Mouse (Mus musculus) erythroid progenitor cell, adult 5-6 weeks (primary cell): ENCODE measurements around the gene Filip1l. TPM values are rescaled to one million over a fixed set of nuclear protein-coding genes. Genes with fewer than 3 reads are reported as not detected.
"Not testable (repeated sequence)": the region's sequence is repeated elsewhere in the genome, so short reads cannot be mapped to it uniquely, and the experiment has no call there.

Experiments used
- ATAC-seq: replicated peaks from 2 replicates; pipeline ENCODE4 v1.8.0; 2016; ENCODE audit warnings: moderate number of reproducible peaks, mild to moderate bottlenecking, moderate TSS enrichment, inconsistent platforms; ENCODE audit not compliant: poor library complexity, low FRiP score, severe bottlenecking
- total RNA-seq, 2 experiments: library from RNA; stranded (forward) in 1 of 2; stranded (reverse) in 1 of 2; fragments of 150-400 nt in 1 of 2; fragments of 186-747, 209-891 nt in 1 of 2; gene quantifications; 2 replicates each; pipeline versions ENCODE4 v1.2.3 to v1.2.4; 2015 to 2017; ENCODE audit warnings: low replicate concordance in 2 of 2

The Filip1l gene
- total RNA-seq, 2 experiments from 2014 or later: 6.1 to 13.4 TPM

GRCm38 (mm10) chr16:57349689-57350088, 3.2 kb upstream of the Filip1l start:
- no peak for ATAC-seq

GRCm38 (mm10) chr16:57353166-57353721, 351 bp downstream of the Filip1l start:
- ATAC-seq: no peak

DNA sequence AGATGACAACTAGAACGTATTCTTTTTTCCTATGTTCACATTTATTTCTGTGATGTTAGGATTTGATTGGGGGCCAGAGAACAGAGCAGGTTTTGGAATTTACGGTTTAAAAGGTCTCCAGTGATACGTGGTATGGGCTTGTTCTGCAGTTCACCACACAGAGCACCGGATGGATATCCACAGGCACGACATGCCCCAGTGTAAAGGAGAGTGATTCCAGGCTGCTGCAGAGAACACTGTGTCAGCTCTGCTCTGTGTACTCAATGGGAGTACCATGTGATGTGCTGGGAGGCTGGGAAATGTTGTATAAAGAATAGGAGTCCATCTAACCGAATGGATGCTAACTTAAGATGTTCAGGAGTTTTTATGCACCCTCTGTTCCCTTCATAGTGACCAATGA, 1.0 kb downstream of the Filip1l start:
- no peak for ATAC-seq

DNA sequence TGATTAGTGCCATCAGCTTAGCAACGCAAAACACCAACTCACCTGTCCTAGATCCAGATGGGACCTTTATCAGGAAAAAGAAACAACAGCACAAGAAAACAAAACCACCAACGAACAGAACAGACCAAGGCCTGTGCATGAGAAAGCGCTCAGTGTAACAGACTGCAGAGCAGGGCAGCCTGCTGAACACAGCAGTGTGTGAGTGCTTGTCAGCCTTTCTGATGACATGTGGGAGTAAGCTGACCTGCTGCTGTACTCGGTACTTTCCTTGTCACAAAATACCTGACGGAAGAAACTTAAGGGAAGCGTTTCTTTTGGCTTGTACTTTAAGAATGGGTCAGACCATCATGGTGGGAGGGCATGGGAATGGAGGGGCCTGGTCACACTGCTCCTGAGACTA, 3.6 kb downstream of the Filip1l start:
- no peak for ATAC-seq

DNA sequence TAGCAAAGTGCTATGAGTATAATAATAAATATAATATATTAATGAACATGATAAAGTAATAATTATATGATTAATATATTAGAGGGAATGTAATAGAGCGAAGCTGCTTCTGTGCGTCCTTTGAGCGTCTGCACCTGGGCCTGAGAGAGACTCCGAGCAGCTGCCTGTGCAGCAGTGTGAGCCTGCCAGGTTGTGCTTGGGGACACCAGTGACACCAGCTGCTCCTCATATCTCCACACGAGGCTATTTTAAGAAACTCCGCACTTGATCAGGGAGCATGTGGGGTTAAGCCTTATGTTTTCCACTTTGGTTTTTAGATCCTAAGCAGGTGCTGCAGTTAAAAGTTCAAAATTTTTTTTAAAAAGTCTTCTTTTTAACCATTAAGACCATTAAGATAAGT, 4.1 kb downstream of the Filip1l start:
- ATAC-seq: no peak

DNA sequence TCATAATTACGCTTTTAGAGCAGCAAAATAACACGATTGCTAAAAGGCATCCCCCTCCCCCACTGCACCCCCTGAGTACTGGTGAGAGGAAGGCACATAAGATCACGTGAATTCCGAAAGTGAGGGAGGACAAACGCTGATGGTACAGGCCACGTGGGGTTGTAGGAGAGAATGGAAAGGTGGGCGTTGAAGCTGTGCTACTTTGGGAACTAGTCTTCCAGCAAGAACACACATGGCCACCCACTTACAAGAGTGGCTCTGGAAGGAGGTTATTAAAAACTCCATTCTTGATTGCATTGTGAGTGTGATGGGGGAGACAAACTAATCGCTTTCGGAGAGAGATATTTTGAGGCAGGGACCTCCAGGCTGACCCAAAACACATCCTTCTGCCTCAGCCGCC, 6.4 kb downstream of the Filip1l start:
- no peak for ATAC-seq

GRCm38 (mm10) chr16:57360785-57361184, 7.9 kb downstream of the Filip1l start:
- ATAC-seq: no peak

GRCm38 (mm10) chr16:57362679-57363401, 9.9 kb downstream of the Filip1l start:
- ATAC-seq: no peak

DNA sequence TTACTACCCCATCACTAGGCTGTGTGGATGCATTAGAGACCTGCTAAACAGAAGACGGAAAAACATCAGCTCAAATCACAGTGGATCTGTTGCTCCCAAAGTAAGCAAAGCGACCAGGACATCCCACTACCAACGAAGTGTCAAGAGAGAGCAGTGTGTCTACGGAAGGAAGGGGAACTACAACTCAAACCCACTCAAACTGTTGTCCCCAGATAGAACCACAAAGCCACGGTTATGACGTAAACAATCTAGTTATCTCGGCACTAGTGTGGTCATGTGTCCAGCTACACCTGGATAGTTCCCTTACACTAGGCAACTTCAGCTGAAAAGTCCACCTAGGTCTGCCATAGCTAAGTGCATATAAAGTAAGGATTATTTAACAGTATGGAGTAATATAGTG, 11.6 kb downstream of the Filip1l start:
- no peak for ATAC-seq

DNA sequence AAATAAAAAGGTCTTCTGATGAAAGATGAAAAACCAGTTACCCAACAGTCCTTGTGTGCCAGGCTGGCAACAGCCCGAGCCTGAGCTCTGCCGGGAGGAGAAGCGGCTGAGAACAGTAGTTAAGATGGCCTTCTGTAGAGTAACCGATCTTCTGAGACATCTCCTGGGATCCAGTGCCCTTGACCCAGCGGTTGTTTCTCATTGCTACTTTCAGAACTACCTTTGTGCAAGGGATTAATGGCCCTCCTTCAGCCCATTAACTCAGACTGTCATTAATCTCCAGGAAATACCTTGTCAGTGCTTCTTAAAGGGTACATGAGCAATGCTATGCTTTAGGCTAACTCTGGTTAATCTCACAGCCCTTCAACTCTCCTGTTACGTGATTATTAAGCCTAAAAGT, 13.2 kb downstream of the Filip1l start:
- ATAC-seq: no peak

DNA sequence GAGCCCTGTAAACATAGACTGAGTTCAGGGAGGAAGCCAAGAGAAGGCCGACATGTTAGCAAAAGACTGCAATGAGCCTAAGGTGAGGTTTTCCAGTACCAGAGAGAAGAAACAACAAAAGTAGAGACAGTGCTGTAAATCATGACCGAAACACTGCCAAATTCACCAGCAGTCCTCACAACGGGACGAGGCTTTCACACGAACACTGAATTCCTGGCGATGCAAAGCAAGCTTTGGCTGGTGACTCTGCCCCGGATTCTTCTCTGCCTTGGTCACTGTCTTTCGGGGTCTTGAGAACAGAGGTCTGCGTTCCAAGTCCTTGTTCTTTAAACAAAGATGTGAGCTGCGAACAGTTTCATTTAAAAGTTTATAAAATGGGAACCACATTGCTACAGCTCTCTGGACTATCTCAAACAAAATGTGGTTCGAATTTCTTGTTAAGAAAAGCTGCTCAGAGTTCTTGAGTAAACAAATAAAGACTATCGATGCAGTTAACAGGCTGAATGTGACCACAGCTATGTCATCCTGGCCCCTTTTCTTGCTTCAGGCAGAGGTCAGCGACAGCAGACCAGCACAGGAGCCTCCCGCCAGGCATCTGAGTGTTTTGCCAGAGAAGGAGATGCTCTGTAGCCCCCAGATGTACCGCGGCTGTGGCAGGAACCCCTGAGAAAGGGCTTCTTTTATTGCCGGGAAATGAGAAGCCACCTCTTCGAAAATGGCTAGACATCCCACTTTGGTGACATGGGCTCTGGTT, 14.2 kb downstream of the Filip1l start:
- no peak for ATAC-seq

- no peak for ATAC-seq
These were observed 17.1 kb downstream of the Filip1l start for GRCm38 (mm10) chr16:57369846-57370496.

GRCm38 (mm10) chr16:57372156-57372555, 19.3 kb downstream of the Filip1l start:
- ATAC-seq: no peak

GRCm38 (mm10) chr16:57375248-57375837, 22.4 kb downstream of the Filip1l start:
- ATAC-seq: no peak

DNA sequence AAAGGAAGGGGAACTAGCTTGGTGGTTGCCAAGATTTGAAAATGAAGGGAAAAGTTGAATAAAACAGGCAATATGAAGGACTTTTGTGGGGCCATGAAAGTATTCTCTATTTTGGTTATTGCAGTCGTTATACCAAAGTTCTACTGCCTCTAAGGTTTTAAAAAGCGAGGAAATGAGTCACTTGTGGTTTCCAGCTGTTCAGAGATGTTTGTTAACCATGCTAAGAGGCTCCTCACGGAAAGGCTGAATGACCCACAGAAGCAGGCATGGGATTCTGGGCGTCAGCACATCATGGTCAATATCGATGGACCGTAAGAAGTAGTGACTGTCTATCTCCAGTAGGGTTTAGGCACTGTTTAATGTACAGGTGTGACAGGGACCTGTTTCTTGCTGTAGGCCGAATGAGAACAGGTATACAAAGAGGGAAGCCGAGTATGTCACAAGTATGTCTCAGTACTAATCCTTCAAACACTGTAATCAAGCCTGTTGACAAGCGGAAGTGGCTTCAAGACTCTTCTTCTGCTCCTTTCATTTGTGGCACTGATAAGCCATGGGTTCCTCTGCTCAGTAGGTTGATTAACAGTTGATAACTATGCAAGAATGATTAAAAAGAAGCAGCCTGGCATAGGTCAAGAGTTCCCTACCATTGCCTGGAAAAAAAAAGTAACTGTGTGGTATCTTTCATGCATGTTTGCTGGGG, 25.9 kb downstream of the Filip1l start:
- no peak for ATAC-seq

DNA sequence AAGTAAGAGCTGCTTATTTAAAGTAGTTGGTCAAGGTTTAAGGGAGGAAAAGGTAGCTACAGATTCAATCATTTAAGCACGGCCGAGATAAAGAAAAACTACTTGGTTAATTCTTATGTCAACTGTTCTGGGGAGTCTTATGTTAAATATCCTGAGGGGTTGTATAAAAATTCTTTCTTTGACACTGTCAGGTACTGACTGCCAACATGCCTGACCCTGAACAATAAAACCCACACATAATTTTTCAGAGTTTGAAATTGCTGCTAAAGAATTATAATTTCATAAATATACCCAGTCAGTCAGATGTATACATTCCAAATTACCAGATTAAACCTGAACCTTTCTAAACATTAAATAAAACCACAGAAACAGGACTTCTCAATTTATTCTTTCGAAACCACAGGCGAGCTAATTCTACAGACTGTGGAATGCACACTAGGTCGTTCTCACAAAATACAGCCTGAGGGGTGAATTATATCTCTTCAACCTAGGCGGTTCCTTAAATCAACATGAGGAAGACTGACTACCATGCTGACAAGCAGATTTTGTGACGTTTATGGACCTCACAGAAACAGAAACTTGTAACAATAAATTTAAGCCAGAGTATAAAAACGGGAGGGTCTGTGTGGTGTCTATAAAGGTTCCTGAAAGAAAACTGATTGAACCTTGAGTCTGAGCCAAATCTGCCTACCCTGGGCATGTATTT, 30.5 kb downstream of the Filip1l start:
- ATAC-seq: no peak

DNA sequence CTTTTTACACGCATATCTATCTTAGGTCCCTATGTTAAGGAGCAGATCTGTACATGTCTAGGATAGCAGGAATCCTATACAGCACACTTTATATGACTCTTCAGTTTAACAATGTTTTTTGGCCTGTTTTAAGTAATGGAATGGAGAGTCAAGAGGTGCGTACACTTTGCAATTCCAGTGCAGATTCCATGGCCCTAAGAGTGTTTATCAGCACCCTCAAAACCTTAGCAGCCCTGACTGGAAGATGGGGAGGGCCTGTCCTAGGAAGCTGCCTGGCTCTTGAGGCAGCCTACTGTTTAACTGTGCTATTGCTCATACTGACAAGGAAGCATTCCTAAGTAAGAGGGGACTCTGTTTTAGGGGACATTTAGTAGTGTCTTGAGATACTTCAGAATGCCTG, 31.4 kb downstream of the Filip1l start:
- no peak for ATAC-seq

DNA sequence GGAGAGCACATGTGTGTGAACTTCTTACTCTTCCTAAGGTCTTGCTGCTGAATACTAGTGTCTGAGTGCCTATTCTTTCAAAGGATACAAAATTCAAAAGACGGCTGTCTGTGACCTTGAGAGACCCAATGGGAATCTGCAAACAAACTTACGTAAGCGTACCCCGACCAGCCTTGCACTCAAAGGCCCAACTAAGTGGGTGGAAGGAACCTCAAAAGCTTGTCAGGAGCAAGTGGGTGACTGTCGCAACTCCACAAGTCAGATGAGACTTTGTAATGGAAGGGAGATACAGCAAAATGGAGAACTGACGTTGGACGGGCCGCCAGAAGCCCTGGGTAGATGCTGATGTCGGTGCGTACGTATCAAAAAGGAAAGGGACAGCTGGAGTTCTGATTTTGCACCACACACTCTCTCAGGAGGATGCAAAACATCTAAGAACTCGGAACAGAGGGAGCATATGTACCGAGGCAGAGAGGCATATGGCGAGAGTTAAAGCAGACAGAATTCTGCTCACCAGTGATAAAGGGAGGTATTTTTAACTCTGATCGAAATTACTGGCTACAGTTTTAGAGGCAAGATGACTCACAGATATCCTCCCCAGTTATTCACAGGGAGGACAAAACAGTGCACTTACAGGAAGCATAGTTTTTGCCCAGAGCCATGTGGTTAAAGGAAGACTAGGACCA, 36.8 kb downstream of the Filip1l start:
- no peak for ATAC-seq

DNA sequence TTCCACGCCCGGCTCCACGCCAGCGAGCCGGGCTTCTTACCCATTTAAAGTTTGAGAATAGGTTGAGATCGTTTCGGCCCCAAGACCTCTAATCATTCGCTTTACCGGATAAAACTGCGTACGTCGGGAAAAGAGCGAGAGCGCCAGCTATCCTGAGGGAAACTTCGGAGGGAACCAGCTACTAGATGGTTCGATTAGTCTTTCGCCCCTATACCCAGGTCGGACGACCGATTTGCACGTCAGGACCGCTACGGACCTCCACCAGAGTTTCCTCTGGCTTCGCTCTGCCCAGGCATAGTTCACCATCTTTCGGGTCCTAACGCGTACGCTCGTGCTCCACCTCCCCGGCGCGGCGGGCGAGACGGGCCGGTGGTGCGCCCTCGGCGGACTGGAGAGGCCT, 38.3 kb downstream of the Filip1l start:
- not testable (repeated sequence) for ATAC-seq
